Mouse (Mus musculus) heart, embryonic 12.5 days (tissue): ENCODE results near the gene Krt88. TPM values are rescaled to one million over a fixed set of nuclear protein-coding genes. Genes with fewer than 3 reads are reported as not detected.

Experiments used
- ATAC-seq: fragments of 200-750 bp; cut with Nextera tagmentation; 2 replicates; pipeline ENCODE4 v1.8.0; 2017; ENCODE audit warnings: moderate TSS enrichment, moderate library complexity; ENCODE audit not compliant: insufficient number of reproducible peaks, low FRiP score
- H3K27ac ChIP-seq: fragments of 300-500 bp; sonication (generic); 2 replicates; pipeline ENCODE4 v1.5.1; 2016; ENCODE audit warnings: mild to moderate bottlenecking, moderate library complexity; ENCODE audit not compliant: poor library complexity, severe bottlenecking
- H3K27me3 ChIP-seq: fragments of 300-500 bp; sonication (generic); replicated peaks from 2 replicates; pipeline ENCODE4 v1.6.1; 2016; ENCODE audit warnings: mild to moderate bottlenecking, moderate library complexity
- H3K36me3 ChIP-seq: fragments of 300-500 bp; sonication (generic); 2 replicates; pipeline ENCODE4 v1.6.1; 2016; ENCODE audit warnings: mild to moderate bottlenecking, moderate library complexity
- H3K4me1 ChIP-seq: fragments of 300-500 bp; sonication (generic); replicated peaks from 2 replicates; pipeline ENCODE4 v1.6.1; 2016; ENCODE audit warnings: mild to moderate bottlenecking
- H3K4me2 ChIP-seq: fragments of 300-500 bp; sonication (generic); 2 replicates; pipeline ENCODE4 v1.6.1; 2016; ENCODE audit warnings: mild to moderate bottlenecking, moderate library complexity
- H3K4me3 ChIP-seq: fragments of 300-500 bp; sonication (generic); 2 replicates; pipeline ENCODE4 v1.5.1; 2016; ENCODE audit warnings: mild to moderate bottlenecking
- H3K9ac ChIP-seq: fragments of 300-500 bp; sonication (generic); 2 replicates; pipeline ENCODE4 v1.6.1; 2016; ENCODE audit warnings: mild to moderate bottlenecking, moderate library complexity
- H3K9me3 ChIP-seq: fragments of 300-500 bp; sonication (generic); replicated peaks from 2 replicates; pipeline ENCODE4 v1.6.1; 2016; ENCODE audit warnings: mild to moderate bottlenecking, moderate library complexity
- WGBS: fragments of 180-500 bp; shearing (Covaris S2); methylation state at CpG from one replicate; pipeline ENCODE4 v1.1.7; 2016; 5-methylcytosine and 5-hydroxymethylcytosine counted together
- polyA plus RNA-seq: library from polyadenylated mRNA; unstranded; fragments of >200 nt; fragmentation: Nextera tagmentation; extraction: Ambion mirVana; gene quantifications from 2 replicates; pipeline ENCODE4 v1.2.1, GENCODE M21; 2016

The Krt88 gene
- polyA plus RNA-seq, 1 experiment from 2014 or later: not detected

DNA sequence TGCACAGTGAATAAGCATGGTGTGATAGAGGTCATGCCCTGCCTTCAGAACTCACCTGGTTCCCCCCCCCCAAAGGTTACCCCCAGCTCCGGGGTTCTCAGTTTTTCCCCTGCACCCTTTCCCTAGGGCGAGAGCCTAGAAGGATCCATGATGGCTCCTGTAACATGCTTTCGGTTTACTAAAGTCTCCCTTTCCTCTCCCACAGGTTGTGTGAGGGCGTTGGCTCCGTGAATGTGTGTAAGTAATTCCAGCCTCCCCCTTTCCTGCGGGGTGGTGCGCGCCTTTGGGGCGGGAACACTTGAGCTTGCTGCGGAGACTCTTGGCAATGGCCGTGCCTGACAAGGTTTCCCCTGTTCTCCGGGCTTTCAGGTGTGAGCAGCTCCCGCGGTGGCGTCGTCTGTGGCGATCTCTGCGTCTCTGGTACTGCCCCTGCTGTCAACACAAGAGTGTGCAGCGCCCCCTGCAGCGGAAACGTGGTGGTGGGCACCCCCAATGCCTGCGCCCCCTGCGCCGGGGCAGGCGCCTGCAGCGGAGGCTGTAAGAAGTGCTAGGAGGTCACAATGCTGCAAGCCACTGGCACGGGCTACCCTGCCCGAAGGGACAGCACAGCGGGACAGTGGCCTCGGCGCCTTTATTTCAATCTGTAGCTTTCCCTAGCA is 31.6 kb downstream of the Krt88 start:
- 13% methylated on average over 31 of the region's 31 CpGs for WGBS
- ATAC-seq: no peak
- peaks cover 52% of the 10 kb centered on the region for H3K27me3 ChIP-seq
- no peaks in the 10 kb centered on the region for H3K9me3 ChIP-seq
- H3K4me2 ChIP-seq: peak overlapping the region; percentile 72
- no peaks in the 10 kb centered on the region for H3K36me3 ChIP-seq
- H3K4me1 ChIP-seq: peaks cover 11% of the 10 kb centered on the region
- H3K4me3 ChIP-seq: peak overlapping the region; percentile 34
- H3K9ac ChIP-seq: no peak overlapping the region
- H3K27ac ChIP-seq: no peak overlapping the region

DNA sequence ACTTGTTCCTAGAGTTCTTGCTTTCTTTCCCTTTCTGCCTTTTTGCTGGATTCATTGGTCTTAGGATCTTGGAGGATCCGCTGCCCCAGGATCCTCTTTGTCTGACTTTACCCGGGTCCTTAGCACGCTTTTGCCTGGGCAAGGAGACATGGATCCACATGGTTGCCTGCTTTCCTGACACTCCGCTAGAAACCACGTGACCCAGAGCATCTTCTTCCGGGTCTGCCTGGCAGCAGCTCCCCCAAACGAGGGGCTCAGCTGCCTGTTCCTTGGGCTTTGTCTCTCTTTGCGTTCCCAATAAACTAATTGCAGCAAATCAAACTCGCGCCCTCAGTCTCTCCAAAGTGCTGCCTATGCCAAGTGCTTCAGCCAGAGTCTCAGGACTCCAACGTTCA is 32.1 kb downstream of the Krt88 start:
- Histone ChIP-seq H3K4me3 (peak overlapping the region; percentile 34), H3K4me1 (peaks cover 11% of the 10 kb centered on the region), H3K9me3 (no peaks in the 10 kb centered on the region), H3K27ac (no peak overlapping the region), H3K4me2 (peak overlapping the region; percentile 72), H3K27me3 (peaks cover 52% of the 10 kb centered on the region), H3K36me3 (no peaks in the 10 kb centered on the region), H3K9ac (no peak overlapping the region)
- ATAC-seq: no peak
- WGBS: 35% methylated on average over 11 of the region's 11 CpGs

DNA sequence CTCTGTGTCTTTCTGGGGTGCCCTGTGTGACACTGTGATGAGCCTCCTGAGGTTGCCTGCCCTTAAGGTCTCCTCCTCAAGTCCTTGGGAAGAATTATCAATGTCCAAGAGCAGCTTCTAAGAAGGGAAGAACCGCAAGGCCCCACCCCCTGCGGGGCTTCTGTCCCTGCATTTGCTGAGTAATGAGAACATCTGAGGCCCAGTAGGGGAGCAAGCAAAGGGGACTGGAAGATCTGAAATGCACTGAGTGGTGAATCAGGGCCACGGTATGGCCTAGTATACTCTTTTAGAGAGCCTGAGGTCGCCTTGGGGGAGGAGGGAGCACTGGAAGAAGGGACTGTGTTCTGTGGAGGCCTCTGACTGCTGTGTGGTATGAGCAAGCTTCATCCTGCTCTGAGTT is 34.5 kb downstream of the Krt88 start:
- Histone ChIP-seq H3K4me1 (peaks cover 18% of the 10 kb centered on the region), H3K36me3 (no peaks in the 10 kb centered on the region), H3K9me3 (no peaks in the 10 kb centered on the region), H3K4me3 (no peak overlapping the region), H3K27me3 (peaks cover 45% of the 10 kb centered on the region), H3K4me2 (no peak overlapping the region), H3K9ac (no peak overlapping the region), H3K27ac (no peak overlapping the region)
- WGBS: 38% methylated on average over 4 of the region's 4 CpGs
- no peak for ATAC-seq

GRCm38 (mm10) chr15:101483646-101484045 is 36.1 kb downstream of the Krt88 start:
- ATAC-seq: no peak
- H3K27me3 ChIP-seq: peaks cover 29% of the 10 kb centered on the region
- no peaks in the 10 kb centered on the region for H3K9me3 ChIP-seq
- no peaks in the 10 kb centered on the region for H3K36me3 ChIP-seq
- peaks cover 18% of the 10 kb centered on the region for H3K4me1 ChIP-seq
- H3K4me2 ChIP-seq: no peak overlapping the region
- no peak overlapping the region for H3K9ac ChIP-seq
- no peak overlapping the region for H3K27ac ChIP-seq
- WGBS: 86% methylated on average over 1 of the region's 1 CpGs
- H3K4me3 ChIP-seq: no peak overlapping the region

DNA sequence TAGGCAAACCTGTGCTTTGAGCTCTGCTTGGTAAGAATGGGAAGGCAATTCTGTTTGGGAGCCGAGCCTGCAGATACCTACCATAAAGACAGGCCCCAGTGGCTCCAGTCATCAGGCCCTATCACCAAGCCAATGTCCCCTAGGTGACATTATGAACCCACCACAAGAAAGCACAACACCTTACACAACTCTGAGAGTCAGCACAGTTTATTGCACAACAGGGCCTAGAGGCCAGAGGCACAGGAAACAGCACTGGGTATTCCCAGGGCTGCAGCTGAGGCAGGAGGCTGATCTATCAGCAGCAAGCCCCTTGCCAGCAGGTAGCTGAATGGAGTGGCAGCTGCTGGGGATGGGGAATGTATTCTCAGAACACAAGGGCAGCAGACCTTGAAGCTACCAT is 37.4 kb downstream of the Krt88 start:
- Histone ChIP-seq H3K9ac (no peak overlapping the region), H3K27ac (no peak overlapping the region), H3K4me2 (no peak overlapping the region), H3K4me3 (no peak overlapping the region), H3K9me3 (no peaks in the 10 kb centered on the region), H3K27me3 (peaks cover 16% of the 10 kb centered on the region), H3K36me3 (no peaks in the 10 kb centered on the region), H3K4me1 (peaks cover 7% of the 10 kb centered on the region; the same call in 1 of the 2 replicates)
- 79% methylated on average over 1 of the region's 1 CpGs for WGBS
- no peak for ATAC-seq

DNA sequence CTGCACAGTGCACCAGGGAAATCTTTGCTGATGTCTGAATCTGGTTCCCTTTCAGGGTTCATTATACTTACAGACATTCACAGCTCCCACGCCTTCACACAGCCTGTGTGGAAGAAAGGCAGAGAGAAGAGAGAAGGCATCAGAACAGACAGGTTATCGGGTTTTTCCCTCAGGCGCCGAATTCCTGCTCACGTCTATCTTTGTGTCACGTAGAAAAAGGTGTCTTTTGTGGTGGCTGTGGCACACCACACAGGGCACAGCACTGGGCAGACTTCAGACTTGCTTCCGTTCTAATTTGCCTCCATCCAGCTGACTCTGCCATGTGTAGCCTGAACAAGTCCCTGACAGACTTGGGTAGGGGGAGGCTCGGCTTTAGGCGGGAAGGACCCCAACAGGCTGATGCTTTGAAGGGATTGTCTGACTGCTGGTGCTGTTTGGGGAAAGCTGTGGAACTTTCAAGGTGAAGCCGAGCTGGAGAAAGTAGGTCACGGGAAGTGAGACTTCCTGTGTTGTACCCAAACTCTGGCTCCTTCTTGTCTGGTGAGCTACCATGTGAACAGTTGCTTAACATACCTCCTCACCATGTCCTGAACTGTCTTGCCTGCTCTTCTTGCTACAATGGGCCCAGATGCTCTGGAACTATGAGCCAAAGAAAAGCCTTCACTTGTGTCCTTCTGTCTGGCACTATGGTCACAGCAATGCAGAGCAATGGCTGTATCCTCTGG is 38.5 kb downstream of the Krt88 start:
- H3K9me3 ChIP-seq: no peaks in the 10 kb centered on the region
- peaks cover 7% of the 10 kb centered on the region; the same call in 1 of the 2 replicates for H3K4me1 ChIP-seq
- H3K27ac ChIP-seq: no peak overlapping the region
- ATAC-seq: no peak
- H3K27me3 ChIP-seq: peaks cover 5% of the 10 kb centered on the region
- no peaks in the 10 kb centered on the region for H3K36me3 ChIP-seq
- no peak overlapping the region for H3K4me3 ChIP-seq
- WGBS: 75% methylated on average over 11 of the region's 11 CpGs
- no peak overlapping the region for H3K4me2 ChIP-seq
- H3K9ac ChIP-seq: no peak overlapping the region

GRCm38 (mm10) chr15:101491431-101491830 is 43.9 kb downstream of the Krt88 start, which contains the start of gene Krt83:
Gene Krt83 (minus strand): TSS chr15:101491512.
- Histone ChIP-seq H3K9me3 (no peaks in the 10 kb centered on the region), H3K9ac (no peak within 1 kb of the TSS), H3K4me3 (no peak within 1 kb of the TSS), H3K27ac (no peak within 1 kb of the TSS), H3K4me2 (no peak within 1 kb of the TSS), H3K27me3 (no peaks in the 10 kb centered on the region), H3K36me3 (no peaks in the 10 kb centered on the region), H3K4me1 (peaks cover 10% of the 10 kb centered on the region)
- 86% methylated on average over 6 of the region's 6 CpGs for WGBS
- ATAC-seq: no peak

GRCm38 (mm10) chr15:101492718-101493117 is 45.2 kb downstream of the Krt88 start:
- Histone ChIP-seq H3K4me2 (no peak overlapping the region), H3K4me3 (no peak overlapping the region), H3K9ac (no peak overlapping the region), H3K9me3 (no peaks in the 10 kb centered on the region), H3K27ac (no peak overlapping the region), H3K27me3 (no peaks in the 10 kb centered on the region), H3K4me1 (peaks cover 10% of the 10 kb centered on the region), H3K36me3 (no peaks in the 10 kb centered on the region)
- 26% methylated on average over 8 of the region's 8 CpGs for WGBS
- ATAC-seq: no peak

DNA sequence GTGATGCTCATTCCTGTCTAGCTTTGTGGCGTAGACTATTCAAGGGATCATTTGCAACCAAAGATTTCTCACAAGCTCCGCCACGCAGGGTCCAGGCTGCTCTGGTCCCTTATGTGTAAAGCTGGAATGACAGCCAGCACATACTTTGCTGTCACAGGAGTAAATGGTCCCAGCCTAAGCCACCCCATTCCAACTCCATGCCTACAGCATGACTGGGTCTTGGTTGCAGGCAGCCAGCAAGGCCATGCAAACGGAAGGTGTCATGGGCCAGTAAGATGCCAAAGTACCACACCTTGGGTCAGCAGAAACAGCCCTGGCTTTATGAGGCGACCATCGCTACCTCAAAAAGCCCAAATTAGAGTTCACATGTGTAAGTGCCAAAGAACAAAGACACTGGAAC is 46.2 kb downstream of the Krt88 start:
- H3K36me3 ChIP-seq: no peaks in the 10 kb centered on the region
- H3K4me2 ChIP-seq: no peak overlapping the region
- WGBS: 89% methylated on average over 6 of the region's 6 CpGs
- no peaks in the 10 kb centered on the region for H3K9me3 ChIP-seq
- H3K27me3 ChIP-seq: no peaks in the 10 kb centered on the region
- H3K4me1 ChIP-seq: peaks cover 10% of the 10 kb centered on the region
- no peak for ATAC-seq
- H3K4me3 ChIP-seq: no peak overlapping the region
- H3K27ac ChIP-seq: no peak overlapping the region
- H3K9ac ChIP-seq: no peak overlapping the region

DNA sequence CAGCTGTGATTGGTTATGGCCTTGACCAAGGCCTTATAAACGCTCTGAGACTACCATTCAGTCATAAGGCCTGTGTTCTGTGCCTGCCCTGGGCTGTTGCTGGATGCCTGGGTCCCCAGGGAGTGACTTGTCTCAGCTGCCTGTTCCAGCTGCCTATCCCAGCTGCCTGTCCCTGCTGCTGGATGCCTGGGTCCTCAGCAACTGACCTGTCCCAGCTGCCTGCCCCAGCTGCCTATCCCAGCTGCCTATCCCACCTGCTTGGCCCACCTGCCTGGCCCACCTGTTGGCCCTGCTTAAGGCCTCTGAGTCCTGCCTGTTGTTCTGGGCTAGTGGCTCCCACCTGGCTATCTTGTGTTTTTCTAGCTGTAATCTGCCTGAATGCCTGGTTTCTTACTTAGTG is 46.7 kb downstream of the Krt88 start:
- H3K4me2 ChIP-seq: no peak overlapping the region
- ATAC-seq: no peak
- H3K9me3 ChIP-seq: no peaks in the 10 kb centered on the region
- H3K4me1 ChIP-seq: peaks cover 10% of the 10 kb centered on the region
- H3K27ac ChIP-seq: no peak overlapping the region
- 64% methylated on average over 1 of the region's 1 CpGs for WGBS
- no peak overlapping the region for H3K4me3 ChIP-seq
- no peaks in the 10 kb centered on the region for H3K27me3 ChIP-seq
- H3K36me3 ChIP-seq: no peaks in the 10 kb centered on the region
- H3K9ac ChIP-seq: no peak overlapping the region

DNA sequence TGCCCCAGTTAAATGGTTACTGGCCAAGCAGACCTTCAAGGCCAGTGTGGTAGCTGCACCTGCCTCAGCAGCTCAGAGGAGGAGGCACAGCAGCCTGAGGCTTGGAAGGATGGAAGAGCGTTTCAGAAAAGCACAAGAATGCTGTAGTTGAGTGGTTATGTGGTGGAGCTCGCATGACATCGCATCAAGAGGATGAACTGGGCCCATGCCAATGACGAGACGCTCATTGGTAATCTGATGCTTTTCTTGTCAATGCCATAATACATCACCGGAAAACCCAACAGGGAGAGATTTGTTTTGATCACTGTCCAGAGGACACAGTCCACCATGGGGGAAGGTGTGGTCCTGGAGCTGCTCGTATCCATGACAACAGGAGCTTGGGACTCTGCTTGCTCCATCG is 47.7 kb downstream of the Krt88 start:
- ATAC-seq: no peak
- H3K4me2 ChIP-seq: no peak overlapping the region

More for the DNA sequence above, 47.7 kb downstream of the Krt88 start:
- H3K4me1 ChIP-seq: peaks cover 10% of the 10 kb centered on the region
- no peak overlapping the region for H3K9ac ChIP-seq
- H3K9me3 ChIP-seq: no peaks in the 10 kb centered on the region
- 78% methylated on average over 8 of the region's 8 CpGs for WGBS
- H3K36me3 ChIP-seq: no peaks in the 10 kb centered on the region
- H3K27ac ChIP-seq: no peak overlapping the region
- H3K27me3 ChIP-seq: no peaks in the 10 kb centered on the region
- no peak overlapping the region for H3K4me3 ChIP-seq
